Mouse (Mus musculus): ENCODE results near the gene Myh1. TPM values are rescaled to one million over a fixed set of nuclear protein-coding genes. Genes with fewer than 3 reads are reported as not detected.

The Myh1 gene
- under 1 TPM in 1 of 2 experiments, not detected in 1; 0.34 TPM for polyA plus RNA-seq (2017; shearing (Covaris generic))

GRCm38 (mm10) chr11:67199752-67200151, at the start of gene Myh1:
TSS of gene Myh1 (plus strand) at chr11:67200052.

GRCm38 (mm10) chr11:67170727-67171126, 29.1 kb upstream of the Myh1 start, which contains the start of gene Myh2:
TSS of gene Myh2 (plus strand) at chr11:67171027.

GRCm38 (mm10) chr11:67237481-67238079, 37.7 kb downstream of the Myh1 start, which contains the start of gene Myh4:
TSS of gene Myh4 (plus strand) at chr11:67238029.

Other genes with a start within 250 kb of the Myh1 start
- gene Tmem238l, start 243.4 kb upstream of the Myh1 start, polyA plus RNA-seq (2017; shearing (Covaris generic)): not detected
- 1 to 10 TPM; 1.3 to 1.6 TPM for gene Tmem220, start 174.9 kb upstream of the Myh1 start, polyA plus RNA-seq (2017; shearing (Covaris generic))
- 10 to 100 TPM; 60.4 to 67.9 TPM for gene Adprm, start 147.5 kb upstream of the Myh1 start, polyA plus RNA-seq (2017; shearing (Covaris generic))
- 10 to 100 TPM; 12.7 to 13.7 TPM for gene Sco1, start 147.4 kb upstream of the Myh1 start, polyA plus RNA-seq (2017; shearing (Covaris generic))
- 1 to 10 TPM in 1 of 2 experiments, under 1 TPM in 1; 0.54 to 2.1 TPM for gene Myh3, start 121.8 kb upstream of the Myh1 start, polyA plus RNA-seq (2017; shearing (Covaris generic))
- under 1 TPM; 0.06 to 0.07 TPM for gene Myh2, start 29.0 kb upstream of the Myh1 start, polyA plus RNA-seq (2017; shearing (Covaris generic))
- gene Myh4, start 38.0 kb downstream of the Myh1 start, polyA plus RNA-seq (2017; shearing (Covaris generic)): under 1 TPM; 0.10 to 0.26 TPM
- gene Myh8, start 77.1 kb downstream of the Myh1 start, polyA plus RNA-seq (2017; shearing (Covaris generic)): under 1 TPM in 1 of 2 experiments, not detected in 1; 0.16 TPM
- gene Myh13, start 121.6 kb downstream of the Myh1 start, polyA plus RNA-seq (2017; shearing (Covaris generic)): under 1 TPM; 0.35 to 0.38 TPM

Data from inflammation-experienced regulatory T-cells (primary cell).